Mouse (Mus musculus) brain, adult 2 months (tissue): ENCODE results near the gene Itgb3.

ENCODE experiments used
- DNase-seq: peaks from one replicate; pipeline ENCODE4 v3.0.0; 2011; ENCODE audit warnings: low read depth, low spot score

The Itgb3 gene

GRCm38 (mm10) chr11:104619084-104620022 lies 11.6 kb downstream of the Itgb3 start:
- no peak for DNase-seq

DNA sequence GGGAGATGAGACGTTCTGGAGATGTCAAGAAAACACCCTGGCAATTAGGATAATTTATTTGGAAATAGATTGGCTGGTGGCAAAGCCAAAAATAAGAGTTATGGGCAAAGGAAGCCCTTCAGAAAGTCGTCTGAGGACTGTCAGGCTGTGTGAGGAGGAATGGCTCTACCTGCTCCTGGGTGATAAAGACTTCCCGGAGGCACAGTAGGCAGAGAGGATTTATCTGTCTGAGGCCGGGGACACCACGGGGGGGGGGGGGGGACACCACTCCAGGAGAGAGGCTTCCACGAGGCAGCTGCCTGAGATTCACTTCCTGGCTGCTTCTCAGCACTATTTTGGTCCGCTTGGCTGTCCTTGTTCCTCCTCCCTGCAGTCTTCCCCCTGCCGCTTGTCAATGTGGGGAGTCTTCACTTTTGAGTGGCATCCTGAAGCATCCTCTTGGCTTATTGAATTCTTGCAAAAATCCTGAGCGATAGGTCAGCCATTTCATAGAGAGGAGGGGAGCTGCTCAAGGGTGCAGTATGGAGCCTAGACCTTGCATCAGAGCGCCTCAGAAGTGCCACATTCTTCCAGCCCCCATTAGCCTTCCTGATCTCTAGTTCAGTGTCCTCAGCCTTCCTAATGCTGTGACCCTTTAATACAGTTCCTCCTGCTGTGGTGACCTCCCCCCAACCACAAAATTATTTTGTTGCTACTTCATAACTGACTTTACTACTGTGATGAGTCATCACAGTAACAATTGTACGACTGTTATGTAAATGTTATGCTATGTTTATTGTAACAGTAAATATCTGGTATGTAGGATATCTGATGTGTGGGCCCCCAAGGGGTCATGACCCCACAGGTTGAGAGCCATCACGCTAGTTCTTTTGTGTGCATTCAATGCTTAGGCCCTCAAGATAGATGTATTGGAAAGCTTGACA lies 14.5 kb downstream of the Itgb3 start:
- DNase-seq: peak; percentile 55

GRCm38 (mm10) chr11:104624791-104625391 lies 17.1 kb downstream of the Itgb3 start:
- peak; percentile 75 for DNase-seq

DNA sequence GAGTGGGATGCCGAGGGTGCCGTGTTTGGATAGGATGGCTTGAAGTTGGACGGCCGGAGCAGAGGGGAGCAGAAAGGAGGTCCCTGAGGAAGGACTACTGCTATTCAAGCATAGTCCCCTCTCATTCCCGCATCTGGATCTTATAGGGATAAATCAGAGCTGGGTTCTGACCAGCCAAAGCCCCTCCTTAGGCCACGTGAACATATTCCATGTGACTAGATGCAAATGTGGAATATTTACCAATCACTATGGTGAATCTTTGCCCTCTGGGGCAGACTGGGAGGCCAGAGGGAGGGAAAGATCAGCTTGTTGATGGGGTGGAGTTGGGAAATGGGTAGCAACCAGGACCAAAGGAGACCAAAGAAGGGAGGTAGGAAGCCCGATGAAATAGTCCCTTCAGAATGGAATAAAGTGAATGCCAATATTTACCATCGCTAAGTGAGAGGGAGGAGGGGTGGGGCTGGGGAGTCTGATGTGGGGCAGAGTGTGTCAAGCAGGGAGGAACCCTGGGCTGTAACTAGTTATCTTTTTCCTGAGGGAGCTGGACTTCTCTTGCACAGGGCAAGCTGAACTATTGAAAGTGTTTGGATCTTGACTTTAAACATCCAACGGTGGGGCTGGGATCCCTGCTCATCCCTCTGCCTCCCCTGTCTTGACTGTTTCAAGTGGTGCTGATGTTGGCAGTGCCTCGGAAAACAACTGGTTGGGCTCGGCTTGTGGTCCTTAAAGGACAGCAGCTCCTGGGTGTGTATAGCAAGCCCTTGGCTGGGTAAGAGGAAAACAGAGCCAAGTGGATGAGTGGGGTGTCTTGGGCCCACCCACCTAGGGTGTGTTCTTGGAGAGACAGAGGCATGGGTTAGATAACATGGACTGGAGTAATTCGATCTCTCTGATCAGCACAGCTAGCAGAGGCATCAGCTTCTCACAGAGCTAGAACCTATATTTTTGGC lies 17.9 kb downstream of the Itgb3 start:
- DNase-seq: no peak

DNA sequence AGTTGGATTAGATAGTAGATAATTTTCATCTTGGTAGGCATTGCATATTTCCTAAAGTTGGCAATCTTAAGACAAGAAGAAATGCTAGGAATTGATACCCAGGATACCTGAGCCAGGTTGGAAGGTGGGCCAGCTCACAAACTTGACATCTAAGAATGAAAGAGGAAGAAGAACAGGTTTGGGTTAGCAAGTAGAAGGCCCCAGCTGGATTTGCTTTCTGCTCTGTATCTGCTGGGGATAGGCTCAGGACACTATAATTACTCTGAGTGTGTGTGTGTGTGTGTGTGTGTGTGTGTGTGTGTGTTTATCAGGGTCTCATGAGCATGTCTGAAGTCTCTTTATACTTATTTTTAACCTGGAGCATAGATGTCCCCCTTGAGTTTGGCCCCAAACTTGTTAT lies 18.8 kb downstream of the Itgb3 start:
- no peak for DNase-seq

DNA sequence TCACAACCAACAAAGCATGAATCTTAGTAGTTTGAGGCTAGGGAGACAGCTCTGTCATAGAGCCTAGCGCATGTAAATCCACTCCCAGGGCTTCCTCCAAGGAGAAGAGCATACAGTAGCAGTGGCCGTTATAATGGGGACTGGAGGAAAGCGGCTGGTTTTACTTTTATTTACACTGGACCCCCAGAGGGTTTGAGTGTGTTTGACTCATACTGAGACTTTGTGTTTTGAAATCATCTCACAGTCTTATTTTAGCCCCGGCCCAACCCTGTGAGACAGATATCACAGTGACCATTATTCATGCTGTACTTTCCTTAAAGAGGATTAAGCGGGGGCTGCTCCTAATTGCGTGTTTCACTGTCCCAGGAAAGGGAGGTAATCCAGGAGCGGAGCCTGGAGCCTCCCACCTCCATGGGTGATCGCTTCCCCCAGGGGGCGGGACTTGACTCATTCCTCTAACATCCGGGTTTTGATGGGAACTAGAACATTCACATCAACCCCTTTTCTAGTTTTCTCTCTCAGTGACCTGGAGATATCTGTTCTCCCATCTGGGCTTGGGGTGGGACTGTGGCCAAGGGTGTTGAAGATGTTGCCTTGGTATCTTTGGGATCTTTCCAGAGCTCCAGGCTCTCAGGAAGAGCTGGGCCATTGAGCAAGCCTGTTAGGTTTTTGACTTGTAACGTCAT lies 20.0 kb downstream of the Itgb3 start:
- DNase-seq: no peak

DNA sequence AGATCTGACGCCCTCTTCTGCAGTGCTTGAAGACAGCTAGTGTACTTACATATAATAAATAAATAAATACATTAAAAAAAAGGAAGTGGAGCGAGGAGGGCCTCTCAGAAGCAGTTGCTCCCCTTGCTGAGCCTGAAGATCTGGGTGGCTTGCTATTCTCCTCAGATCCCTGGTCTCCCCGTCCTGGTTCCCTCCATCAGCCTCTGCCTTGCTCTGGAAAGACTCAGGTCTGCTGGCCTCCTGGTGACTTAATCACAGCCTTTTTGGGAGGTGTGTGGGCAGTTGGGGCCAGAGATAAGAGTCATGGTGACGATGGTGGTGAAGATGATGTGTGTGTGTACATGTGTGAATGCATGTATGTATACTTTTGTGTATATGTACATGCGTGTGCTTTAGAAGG lies 20.8 kb downstream of the Itgb3 start:
- DNase-seq: no peak

DNA sequence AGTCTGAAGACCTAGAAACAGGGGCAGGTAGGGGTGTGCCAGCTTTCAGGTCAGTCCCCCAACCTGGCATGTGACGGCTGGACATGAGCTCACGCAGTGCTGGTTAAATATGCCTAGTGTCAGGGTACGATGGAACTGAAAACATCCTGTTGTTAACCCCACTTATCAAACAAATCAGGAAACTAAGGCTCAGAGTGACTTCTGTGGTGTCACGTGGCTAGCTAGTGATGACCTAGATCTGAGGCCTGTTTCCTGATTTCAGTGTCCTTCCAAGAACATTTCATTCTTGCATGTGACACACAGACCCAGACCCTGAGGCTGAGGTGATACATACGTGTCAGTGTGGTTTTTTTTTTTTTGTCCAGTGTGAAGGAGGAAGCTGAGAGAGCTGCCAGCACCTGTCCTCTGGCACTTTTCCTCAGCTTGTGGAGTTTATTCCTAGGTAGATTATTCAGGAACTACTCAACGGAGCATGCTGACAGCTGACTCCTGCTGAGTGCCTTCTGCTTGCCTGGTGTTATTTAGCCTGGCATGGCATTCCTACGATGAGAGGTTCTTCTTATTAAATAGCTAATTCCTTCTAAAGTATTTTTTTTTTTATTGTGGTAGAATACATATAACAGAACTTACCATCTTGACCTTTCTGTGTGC lies 22.5 kb downstream of the Itgb3 start:
- peak; percentile 96 for DNase-seq

DNA sequence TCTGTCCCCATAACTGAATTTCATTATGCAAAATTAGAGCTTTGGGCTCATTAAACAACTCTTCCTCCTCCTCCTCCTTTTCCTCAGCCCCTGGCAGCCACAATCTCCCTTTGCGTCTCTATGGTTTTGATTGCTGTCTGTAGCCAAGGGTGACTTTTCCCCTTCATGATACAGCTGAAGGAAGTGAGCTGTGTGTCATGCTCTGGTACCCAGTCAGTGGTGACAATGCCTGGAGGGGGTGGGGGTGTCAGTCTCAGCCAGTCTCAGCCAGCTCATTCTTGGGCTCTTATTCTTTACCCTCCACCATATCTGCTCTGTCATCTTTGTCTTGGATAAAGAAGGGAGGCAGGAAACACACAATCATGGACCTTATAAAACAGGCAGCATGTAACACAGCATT lies 23.5 kb downstream of the Itgb3 start:
- no peak for DNase-seq

DNA sequence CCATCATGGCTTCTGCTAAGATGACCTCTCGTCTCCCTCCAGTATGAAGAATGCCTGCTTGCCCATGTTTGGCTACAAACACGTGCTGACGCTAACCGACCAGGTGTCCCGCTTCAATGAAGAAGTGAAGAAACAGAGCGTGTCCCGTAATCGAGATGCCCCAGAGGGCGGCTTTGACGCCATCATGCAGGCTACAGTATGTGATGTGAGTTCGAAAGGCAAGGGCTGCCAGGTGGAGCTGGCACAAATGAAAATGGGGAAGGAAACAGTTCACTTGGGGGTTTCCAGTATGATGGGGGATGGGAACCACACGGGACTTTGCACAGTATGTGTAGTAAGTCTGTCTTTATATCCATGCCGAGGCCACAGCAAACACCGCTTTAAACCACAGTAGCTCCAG lies 29.2 kb downstream of the Itgb3 start:
- DNase-seq: no peak

DNA sequence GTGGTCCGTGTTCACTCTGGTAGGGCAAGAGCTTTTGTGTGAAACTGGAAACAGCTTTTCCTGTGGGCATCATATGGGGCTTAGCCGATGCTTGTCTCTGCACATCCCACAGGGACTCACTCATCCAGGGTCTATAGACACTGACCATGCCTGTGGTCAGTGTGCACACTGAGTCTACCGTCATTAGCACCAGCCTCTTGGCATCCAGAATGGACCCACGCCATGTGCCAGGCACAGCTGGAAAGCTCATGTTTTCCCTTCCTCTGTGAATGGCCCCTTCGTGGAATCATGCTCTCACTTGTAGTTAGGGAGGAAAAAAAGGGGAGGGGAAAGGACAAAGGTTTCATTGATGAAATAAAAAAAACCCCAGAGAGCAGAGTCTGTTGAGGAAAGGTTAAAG lies 30.2 kb downstream of the Itgb3 start:
- peak; percentile 58 for DNase-seq

GRCm38 (mm10) chr11:104638906-104639305 lies 31.1 kb downstream of the Itgb3 start:
- DNase-seq: no peak

DNA sequence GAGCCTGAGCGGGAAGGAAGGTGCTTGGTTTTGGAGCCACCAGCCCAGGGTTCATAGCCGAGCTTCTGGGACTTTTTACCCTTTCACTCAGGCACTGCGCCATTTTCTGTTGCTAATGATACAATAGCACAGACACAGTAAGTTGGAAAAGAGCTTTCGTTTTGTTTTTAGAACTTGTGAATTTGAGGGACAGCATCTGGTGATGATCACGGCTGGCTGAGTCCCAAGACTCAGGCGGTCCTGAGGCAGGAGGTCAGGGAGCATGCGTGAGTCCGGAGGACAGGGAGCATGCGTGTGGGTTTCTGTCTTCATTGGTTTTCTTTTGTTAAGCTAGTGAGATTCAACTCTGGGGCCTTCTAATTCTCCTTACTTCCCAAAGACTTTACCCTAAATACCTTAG lies 31.8 kb downstream of the Itgb3 start:
- DNase-seq: no peak

GRCm38 (mm10) chr11:104640894-104641293 lies 33.1 kb downstream of the Itgb3 start:
- DNase-seq: no peak

DNA sequence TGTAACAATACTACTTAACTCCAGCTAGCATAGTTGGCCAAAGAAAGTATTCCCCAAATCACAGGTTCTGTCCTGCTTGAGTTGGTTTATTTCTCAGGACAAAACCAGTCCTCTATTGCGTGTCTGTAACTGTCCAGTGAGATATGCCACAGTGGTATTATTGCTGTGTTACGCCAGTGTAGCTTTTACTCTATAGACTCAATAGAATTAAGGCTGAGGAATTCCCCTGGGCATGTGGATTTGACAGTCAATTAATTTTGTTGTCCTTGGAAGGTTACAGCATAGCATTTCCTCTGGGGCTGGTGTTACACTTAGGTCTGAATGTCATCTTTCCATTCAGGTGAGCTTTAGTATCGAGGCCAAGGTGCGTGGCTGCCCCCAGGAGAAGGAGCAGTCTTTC lies 35.4 kb downstream of the Itgb3 start:
- no peak for DNase-seq

- no peak for DNase-seq
Observed at GRCm38 (mm10) chr11:104645402-104645801, 37.6 kb downstream of the Itgb3 start.

DNA sequence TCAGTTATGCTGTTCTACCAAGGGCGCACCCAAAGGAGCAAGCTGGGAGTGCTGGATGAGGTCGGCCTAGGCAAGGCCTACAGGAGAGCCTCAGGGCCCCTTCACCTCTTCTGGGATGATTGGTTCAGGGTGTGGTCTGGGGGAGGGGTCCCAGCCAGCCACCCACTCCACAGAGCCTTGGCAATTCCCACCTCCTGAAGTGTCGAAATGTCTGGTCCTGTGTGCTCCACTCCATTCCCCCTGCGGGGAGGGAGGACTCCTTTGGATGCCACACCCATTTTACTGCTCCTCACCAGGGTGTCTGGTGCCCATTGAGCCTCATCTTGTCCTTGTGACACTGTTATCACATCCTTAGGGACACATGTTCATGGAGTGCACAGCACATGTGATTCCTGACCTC lies 38.4 kb downstream of the Itgb3 start:
- DNase-seq: no peak

- no peak for DNase-seq
Observed at GRCm38 (mm10) chr11:104646611-104647010, 38.8 kb downstream of the Itgb3 start.

GRCm38 (mm10) chr11:104647188-104647867 lies 39.5 kb downstream of the Itgb3 start:
- DNase-seq: peak; percentile 57
